In the genomic region with DNA sequence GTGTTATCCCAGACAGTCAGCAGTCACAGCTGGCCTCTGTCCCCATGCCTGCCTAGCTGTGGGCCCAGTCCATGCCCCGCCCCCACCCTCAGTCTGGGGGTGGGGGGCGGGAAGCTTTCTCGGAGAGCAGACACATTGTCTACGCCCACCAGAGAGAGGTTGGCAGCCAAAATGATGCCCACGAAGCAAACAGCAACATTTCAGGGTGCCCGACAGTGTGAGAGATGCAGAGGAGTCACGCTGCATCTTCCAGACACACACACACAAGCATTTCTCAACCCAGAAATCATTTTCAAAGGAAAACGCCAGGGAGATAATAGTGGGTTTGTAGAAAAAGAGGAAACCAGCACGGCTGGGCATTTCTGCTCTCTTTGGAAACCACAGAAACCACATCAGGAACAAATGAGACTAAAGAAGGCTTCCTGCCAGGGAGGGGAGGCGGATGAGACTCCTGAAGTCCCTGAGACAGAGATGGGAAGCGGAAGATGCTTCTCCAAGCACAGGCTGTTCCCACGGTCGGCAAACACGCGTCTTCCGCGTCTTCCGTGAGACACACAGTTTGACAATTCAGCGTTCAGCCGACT, we compare ENCODE assay signal across 8 mouse cellular contexts.
A peak's percentile ranks its signal among the peaks of the same experiment; 100 is the strongest.
DNase-seq lines count a peak whose midpoint lies in the region; ATAC-seq and TF ChIP-seq lines count a peak whose summit lies in the region.

No protein-coding gene starts in this region.

- intact Hi-C loops in heart, postnatal 10 days (cut with DNase I): no loop called here

- no peaks in the 10 kb centered on the region for H3K4me1 ChIP-seq in kidney, postnatal 0 days (replicated peaks; ENCODE audit: insufficient read depth, low read length)
- no peaks in the 10 kb centered on the region for H3K4me1 ChIP-seq in brown adipose tissue, adult 24 weeks (ENCODE audit: control insufficient read depth, insufficient read depth, insufficient read length, low read length)
- no peaks in the 10 kb centered on the region for H3K4me1 ChIP-seq in kidney, embryonic 14.5 days (ENCODE audit: control insufficient read depth, insufficient read depth, low read length)

- DNase-seq in kidney, postnatal 0 days (ENCODE audit: low spot score): no peak
- no peak for DNase-seq in kidney, postnatal 36 days
- DNase-seq in heart, postnatal 10 days: peak; percentile 5 to 14
- peak; percentile 40 to 73 for DNase-seq in left cerebral cortex, adult 9 months (ENCODE audit: low spot score in 2 of 2)
- DNase-seq in right cerebral cortex, adult 18-20 months: peak; percentile 75
- DNase-seq in embryo, embryonic 10 days (ENCODE audit: low spot score): no peak

- no peaks in the 10 kb centered on the region for H3K9me3 ChIP-seq in kidney, postnatal 0 days (replicated peaks; ENCODE audit: low read length)
- no peaks in the 10 kb centered on the region for H3K9me3 ChIP-seq in kidney, embryonic 14.5 days (ENCODE audit: control insufficient read depth, low read length)

- peak overlapping the region; percentile 43 for H3K4me2 ChIP-seq in kidney, postnatal 0 days (ENCODE audit: low read length)
- no peak overlapping the region; the same call in 1 of the 2 replicates for H3K4me2 ChIP-seq in kidney, embryonic 14.5 days (replicated peaks; ENCODE audit: low read depth, low read length)

- ATAC-seq in kidney, postnatal 0 days (replicated peaks; ENCODE audit: low FRiP score, low read depth): no peak
- ATAC-seq in kidney, embryonic 14.5 days (ENCODE audit: low FRiP score, low TSS enrichment): no peak

- H3K27ac ChIP-seq in kidney, postnatal 0 days: no peak overlapping the region
- H3K27ac ChIP-seq in brown adipose tissue, adult 24 weeks (replicated peaks; ENCODE audit: low read depth, low read length): no peak overlapping the region
- H3K27ac ChIP-seq in kidney, embryonic 14.5 days (ENCODE audit: low read depth, low read length): no peak overlapping the region

- WGBS in kidney, postnatal 0 days: 59% methylated on average over 20 of the region's 20 CpGs
- WGBS in kidney, embryonic 14.5 days: 67% methylated on average over 20 of the region's 20 CpGs

- no peaks in the 10 kb centered on the region for H3K27me3 ChIP-seq in kidney, postnatal 0 days (ENCODE audit: insufficient read depth, low read length)
- no peaks in the 10 kb centered on the region for H3K27me3 ChIP-seq in kidney, embryonic 14.5 days (ENCODE audit: control insufficient read depth, insufficient read depth, low read length)

- no peaks in the 10 kb centered on the region for H3K36me3 ChIP-seq in kidney, postnatal 0 days (ENCODE audit: insufficient read depth, low read length)
- H3K36me3 ChIP-seq in kidney, embryonic 14.5 days (ENCODE audit: control insufficient read depth, insufficient read depth, low read length): no peaks in the 10 kb centered on the region

- no peak for TF ChIP-seq CTCF in kidney, postnatal 0 days (IDR thresholded peaks at IDR 0.05; ENCODE audit: low read depth)

- no peak overlapping the region for H3K4me3 ChIP-seq in kidney, postnatal 0 days (replicated peaks; ENCODE audit: low read depth, low read length)
- H3K4me3 ChIP-seq in brown adipose tissue, adult 24 weeks (ENCODE audit: insufficient read depth, low read depth, low read length): peak overlapping the region; percentile 28; the same call in 1 of the 2 replicates
- H3K4me3 ChIP-seq in kidney, embryonic 14.5 days (ENCODE audit: low read length): no peak overlapping the region

- no peak overlapping the region for H3K9ac ChIP-seq in kidney, postnatal 0 days (ENCODE audit: low read depth, low read length)
- H3K9ac ChIP-seq in kidney, embryonic 14.5 days (ENCODE audit: low read depth, low read length): no peak overlapping the region

Comparison
In these comparisons a context has a peak if more than half of its experiments do, and no peak if none do; other contexts are left out.
1. DNase-seq: peak in heart, postnatal 10 days (2 of 2), left cerebral cortex, adult 9 months (2 of 2) and right cerebral cortex, adult 18-20 months (single experiment); none in kidney, postnatal 0 days (single experiment), kidney, postnatal 36 days (0 of 2) and embryo, embryonic 10 days (single experiment).